15 mouse cellular contexts compared by ENCODE assay signal in genomic region chr17:32877471-32878171, GRCm38 (mm10). TPM values are rescaled to one million over a fixed set of nuclear protein-coding genes. Genes with fewer than 3 reads are reported as not detected.
DNase-seq lines count a peak whose midpoint lies in the region; ATAC-seq and TF ChIP-seq lines count a peak whose summit lies in the region.
"Had no signal": no experiment of that assay in that cellular context is flagged by ENCODE, and none has a peak within 500 bp of the region (broad histone marks: within the 10 kb centered on the region; RNA-seq: fewer than 3 reads in every experiment).

No protein-coding gene starts in this region.

- 4% methylated on average over 22 of the region's 22 CpGs for WGBS in heart, embryonic 12.5 days
- WGBS in embryonic facial prominence, embryonic 10.5 days = 11% methylated on average over 22 of the region's 22 CpGs
- WGBS in limb, embryonic 13.5 days = 5% methylated on average over 22 of the region's 22 CpGs

- peaks cover 14% of the 10 kb centered on the region for H3K27me3 ChIP-seq in heart, embryonic 12.5 days (replicated peaks)
- H3K27me3 ChIP-seq in E14TG2a.4 (ENCODE audit: insufficient read depth, low read length) = no peaks in the 10 kb centered on the region
- peaks cover 5% of the 10 kb centered on the region; the same call in 1 of the 2 replicates for H3K27me3 ChIP-seq in embryonic facial prominence, embryonic 10.5 days (replicated peaks; ENCODE audit: low read depth, poor library complexity, severe bottlenecking)
- H3K27me3 ChIP-seq in limb, embryonic 13.5 days = no peaks in the 10 kb centered on the region
- H3K27me3 ChIP-seq: CH12.LX; forebrain, embryonic 13.5 days had no signal

- H3K4me2 ChIP-seq in heart, embryonic 12.5 days = peak overlapping the region; percentile 50
- H3K4me2 ChIP-seq in limb, embryonic 13.5 days (replicated peaks) = peak overlapping the region; percentile 52
- H3K4me2 ChIP-seq: forebrain, embryonic 13.5 days had no signal

- TF ChIP-seq CTCF in E14TG2a.4 (conservative IDR thresholded peaks at IDR 0.05; ENCODE audit: low read length) = no peak

- H3K4me1 ChIP-seq in heart, embryonic 12.5 days (replicated peaks) = peaks cover 8% of the 10 kb centered on the region; the same call in 1 of the 2 replicates
- peaks cover 77% of the 10 kb centered on the region for H3K4me1 ChIP-seq in E14TG2a.4 (replicated peaks; ENCODE audit: low read depth, low read length)
- peaks cover 8% of the 10 kb centered on the region for H3K4me1 ChIP-seq in embryonic facial prominence, embryonic 10.5 days
- H3K4me1 ChIP-seq in limb, embryonic 13.5 days = peaks cover 15% of the 10 kb centered on the region
- H3K4me1 ChIP-seq: forebrain, embryonic 13.5 days had no signal

- H3K4me3 ChIP-seq in heart, embryonic 12.5 days = peak overlapping the region; percentile 5; the same call in 1 of the 2 replicates
- H3K4me3 ChIP-seq in E14TG2a.4 (replicated peaks; ENCODE audit: low read length) = peak overlapping the region; percentile 87
- H3K4me3 ChIP-seq in embryonic facial prominence, embryonic 10.5 days = peak overlapping the region; percentile 30
- peak overlapping the region; percentile 19 for H3K4me3 ChIP-seq in limb, embryonic 13.5 days
- H3K4me3 ChIP-seq: forebrain, embryonic 13.5 days had no signal

- ATAC-seq in heart, embryonic 12.5 days (ENCODE audit: insufficient number of reproducible peaks, low FRiP score) = no peak
- ATAC-seq in limb, embryonic 13.5 days (ENCODE audit: low FRiP score, low read depth) = no peak
- ATAC-seq: forebrain, embryonic 13.5 days had no signal

- DNase-seq in heart, postnatal 4 days = no peak
- DNase-seq in embryonic facial prominence, embryonic 10.5 days (ENCODE audit: low spot score) = peak; percentile 15
- no peak for DNase-seq in adrenal gland, postnatal 14 days
- DNase-seq in cerebellum, adult 11-12 months = no peak
- no peak for DNase-seq in cerebellum, adult 8-10 months
- DNase-seq: adrenal gland, postnatal 10 days; cerebellum, adult 9-11 months; thymus, adult 18-20 months had no signal

- H3K27ac ChIP-seq in heart, embryonic 12.5 days (ENCODE audit: poor library complexity, severe bottlenecking) = no peak overlapping the region
- no peak overlapping the region for H3K27ac ChIP-seq in embryonic facial prominence, embryonic 10.5 days (replicated peaks)
- no peak overlapping the region for H3K27ac ChIP-seq in limb, embryonic 13.5 days
- H3K27ac ChIP-seq: forebrain, embryonic 13.5 days; macrophage had no signal

- 0 out of 2 replicates have a peak, but pooled peaks cover 7% of the 10 kb centered on the region for H3K9me3 ChIP-seq in heart, embryonic 12.5 days (replicated peaks)
- no peaks in the 10 kb centered on the region for H3K9me3 ChIP-seq in E14TG2a.4 (ENCODE audit: low read length)
- no peaks in the 10 kb centered on the region for H3K9me3 ChIP-seq in embryonic facial prominence, embryonic 10.5 days
- H3K9me3 ChIP-seq in limb, embryonic 13.5 days = no peaks in the 10 kb centered on the region
- H3K9me3 ChIP-seq: forebrain, embryonic 13.5 days had no signal

- H3K36me3 ChIP-seq in heart, embryonic 12.5 days = peaks cover 31% of the 10 kb centered on the region
- H3K36me3 ChIP-seq in E14TG2a.4 (ENCODE audit: insufficient read depth, low read length) = peaks cover 37% of the 10 kb centered on the region
- H3K36me3 ChIP-seq in embryonic facial prominence, embryonic 10.5 days (replicated peaks) = peaks cover 39% of the 10 kb centered on the region
- H3K36me3 ChIP-seq in limb, embryonic 13.5 days = peaks cover 39% of the 10 kb centered on the region

- peak overlapping the region; percentile 44; the same call in 1 of the 2 replicates for H3K9ac ChIP-seq in heart, embryonic 12.5 days
- peak overlapping the region; percentile 53 for H3K9ac ChIP-seq in limb, embryonic 13.5 days
- H3K9ac ChIP-seq: forebrain, embryonic 13.5 days had no signal

RNA-seq across cellular contexts. Expression of gene Zfp870, which starts 13.8 kb away (rescaled TPM):
- 5.3 and 6.2 TPM in 2 replicates for polyA plus RNA-seq in heart, embryonic 12.5 days (2016; fragmentation: Nextera tagmentation; extraction: Ambion mirVana)
- 1 to 10 TPM; 6.7 to 7.6 TPM for total RNA-seq in heart, postnatal 4 days (2021)
- polyA plus RNA-seq in embryonic facial prominence, embryonic 10.5 days (2016; fragmentation: Nextera tagmentation; extraction: Ambion mirVana) = 7.1 and 8.7 TPM in 2 replicates
- polyA plus RNA-seq in limb, embryonic 13.5 days (2015; fragmentation: Nextera tagmentation; extraction: Ambion mirVana) = 7.1 and 9.5 TPM in 2 replicates
- 7.8 and 11.3 TPM in 2 replicates for total RNA-seq in adrenal gland, postnatal 14 days (2021)

RNA-seq across cellular contexts. Expression of gene Cyp4f14, which starts 39.5 kb away (rescaled TPM):
- not detected in 2 replicates for polyA plus RNA-seq in heart, embryonic 12.5 days (2016; fragmentation: Nextera tagmentation; extraction: Ambion mirVana)
- not detected for total RNA-seq in heart, postnatal 4 days (2021)
- not detected in 2 replicates for polyA plus RNA-seq in embryonic facial prominence, embryonic 10.5 days (2016; fragmentation: Nextera tagmentation; extraction: Ambion mirVana)
- not detected in 2 replicates for polyA plus RNA-seq in limb, embryonic 13.5 days (2015; fragmentation: Nextera tagmentation; extraction: Ambion mirVana)
- total RNA-seq in adrenal gland, postnatal 14 days (2021) = 2.0 and 10.2 TPM in 2 replicates
- total RNA-seq: CH12.LX had no signal
- polyA plus RNA-seq: forebrain, embryonic 13.5 days; heart, postnatal 0 days; macrophage had no signal

RNA-seq across cellular contexts. Expression of gene Zfp799, which starts 47.6 kb away (rescaled TPM):
- 8.7 and 8.8 TPM in 2 replicates for polyA plus RNA-seq in heart, embryonic 12.5 days (2016; fragmentation: Nextera tagmentation; extraction: Ambion mirVana)
- total RNA-seq in heart, postnatal 4 days (2021) = 10 to 100 TPM; 13.5 to 13.7 TPM
- polyA plus RNA-seq in embryonic facial prominence, embryonic 10.5 days (2016; fragmentation: Nextera tagmentation; extraction: Ambion mirVana) = 13.2 and 13.9 TPM in 2 replicates
- polyA plus RNA-seq in limb, embryonic 13.5 days (2015; fragmentation: Nextera tagmentation; extraction: Ambion mirVana) = 21.7 and 22.0 TPM in 2 replicates
- 9.1 and 12.7 TPM in 2 replicates for total RNA-seq in adrenal gland, postnatal 14 days (2021)

Comparison
In these comparisons a context has a peak if more than half of its experiments do, and no peak if none do; other contexts are left out.
1. H3K4me3 ChIP-seq: peak in every context shown above with its lines; median percentile 87 in E14TG2a.4; 30 in embryonic facial prominence, embryonic 10.5 days; 19 in limb, embryonic 13.5 days; 5 in heart, embryonic 12.5 days.